Mouse (Mus musculus): Measurements from ENCODE around the gene Wipf3. TPM values are rescaled to one million over a fixed set of nuclear protein-coding genes. Genes with fewer than 3 reads are reported as not detected.

Wipf3 gene
- polyA plus RNA-seq, 1 experiment from 2014 or later = 1.4 TPM

DNA sequence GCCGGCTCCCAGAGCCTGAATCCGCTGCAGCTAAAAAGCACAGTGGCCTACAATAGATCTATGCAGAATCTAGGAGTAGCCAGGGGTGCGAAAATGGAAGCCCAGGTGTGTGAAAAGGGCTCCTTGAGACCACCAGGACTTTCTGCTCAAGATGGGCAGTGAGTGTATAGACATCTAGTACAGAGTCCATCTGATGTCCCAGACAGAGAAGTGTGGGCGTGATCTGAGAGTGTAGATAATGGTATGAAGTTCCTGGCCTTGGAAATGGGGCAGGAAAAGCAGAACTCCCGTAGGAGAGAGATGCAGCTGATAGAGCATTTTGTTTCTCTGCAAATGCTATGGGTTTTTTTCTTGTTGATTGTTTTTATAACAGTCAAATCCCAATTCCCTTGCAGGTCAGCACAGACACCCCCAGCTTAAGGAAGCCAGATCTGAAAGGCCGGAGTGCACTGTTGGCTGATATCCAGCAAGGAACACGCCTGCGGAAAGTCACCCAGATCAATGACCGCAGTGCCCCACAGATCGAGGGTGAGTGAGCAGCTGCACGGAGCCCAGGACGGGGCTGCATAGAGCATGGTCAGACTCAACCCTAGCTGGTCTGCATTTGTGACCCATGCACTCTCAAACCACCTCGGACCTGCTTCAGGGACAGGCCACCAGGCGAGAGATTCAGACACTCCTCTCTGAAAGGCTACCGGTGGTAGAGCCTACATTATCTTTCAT is 52.1 kb downstream of the Wipf3 start:
- Histone ChIP-seq H3K9me3 (0 out of 2 replicates have a peak, but pooled peaks cover 3% of the 10 kb centered on the region), H3K27ac (no peak overlapping the region), H3K4me1 (peaks cover 13% of the 10 kb centered on the region), H3K4me3 (no peak overlapping the region), H3K27me3 (peaks cover 14% of the 10 kb centered on the region), H3K9ac (no peak overlapping the region), H3K36me3 (no peaks in the 10 kb centered on the region), H3K4me2 (replicated peaks) (no peak overlapping the region)
- ATAC-seq (ENCODE audit: insufficient number of reproducible peaks, insufficient read depth, low FRiP score, low TSS enrichment) = no peak
- 81% methylated on average over 15 of the region's 15 CpGs for WGBS

DNA sequence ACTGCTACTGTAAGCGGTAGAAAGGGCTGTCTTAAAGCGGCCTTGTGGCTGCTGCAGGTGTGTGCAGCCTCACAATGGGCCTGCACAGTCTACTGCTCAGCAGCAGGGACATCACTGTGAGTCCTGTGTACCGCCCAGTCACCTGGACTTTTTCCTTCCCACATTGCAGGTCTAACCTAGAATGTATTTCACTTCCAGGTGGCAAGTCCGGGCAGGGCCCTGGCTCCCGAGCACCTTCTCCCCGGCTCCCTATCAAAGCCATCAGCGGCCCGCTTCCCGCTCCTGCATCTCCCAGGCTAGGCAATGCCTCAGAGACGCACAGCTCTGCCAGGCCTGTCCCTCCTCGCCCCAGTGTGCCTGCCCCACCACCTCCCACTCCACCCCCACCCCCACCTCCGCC is 55.6 kb downstream of the Wipf3 start:
- Histone ChIP-seq H3K4me2 (replicated peaks) (peak overlapping the region; percentile 64), H3K9me3 (0 out of 2 replicates have a peak, but pooled peaks cover 3% of the 10 kb centered on the region), H3K9ac (no peak overlapping the region), H3K4me3 (peak overlapping the region; percentile 30), H3K27ac (no peak overlapping the region), H3K4me1 (peaks cover 9% of the 10 kb centered on the region), H3K36me3 (no peaks in the 10 kb centered on the region), H3K27me3 (peaks cover 14% of the 10 kb centered on the region)
- 0 out of 2 replicates have a peak, but pooled peaks have one; percentile 8 for ATAC-seq (ENCODE audit: insufficient number of reproducible peaks, insufficient read depth, low FRiP score, low TSS enrichment)
- 23% methylated on average over 11 of the region's 12 CpGs for WGBS

DNA sequence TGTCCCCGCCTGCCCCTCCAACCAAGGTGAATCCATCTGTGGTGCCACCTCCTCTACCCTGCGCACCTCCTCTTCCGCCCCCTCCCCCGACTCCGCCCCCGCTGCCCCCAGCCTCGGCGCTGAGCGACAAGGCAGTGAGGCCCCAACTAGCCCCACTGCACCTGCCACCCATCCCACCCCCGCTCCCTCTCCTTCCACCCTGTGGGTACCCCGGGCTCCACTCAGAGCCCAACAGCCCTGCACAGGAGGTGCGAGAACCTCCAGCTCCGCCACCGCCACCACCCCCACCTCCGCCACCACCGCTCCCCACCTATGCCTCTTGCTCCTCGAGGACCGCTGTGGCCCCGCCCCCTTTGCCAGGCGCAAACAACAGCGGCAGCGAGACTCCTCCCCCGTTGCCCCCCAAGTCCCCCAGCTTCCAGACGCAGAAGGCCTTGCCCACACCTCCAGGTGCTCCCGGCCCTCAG is 56.1 kb downstream of the Wipf3 start:
- 5% methylated on average over 24 of the region's 25 CpGs for WGBS

DNA sequence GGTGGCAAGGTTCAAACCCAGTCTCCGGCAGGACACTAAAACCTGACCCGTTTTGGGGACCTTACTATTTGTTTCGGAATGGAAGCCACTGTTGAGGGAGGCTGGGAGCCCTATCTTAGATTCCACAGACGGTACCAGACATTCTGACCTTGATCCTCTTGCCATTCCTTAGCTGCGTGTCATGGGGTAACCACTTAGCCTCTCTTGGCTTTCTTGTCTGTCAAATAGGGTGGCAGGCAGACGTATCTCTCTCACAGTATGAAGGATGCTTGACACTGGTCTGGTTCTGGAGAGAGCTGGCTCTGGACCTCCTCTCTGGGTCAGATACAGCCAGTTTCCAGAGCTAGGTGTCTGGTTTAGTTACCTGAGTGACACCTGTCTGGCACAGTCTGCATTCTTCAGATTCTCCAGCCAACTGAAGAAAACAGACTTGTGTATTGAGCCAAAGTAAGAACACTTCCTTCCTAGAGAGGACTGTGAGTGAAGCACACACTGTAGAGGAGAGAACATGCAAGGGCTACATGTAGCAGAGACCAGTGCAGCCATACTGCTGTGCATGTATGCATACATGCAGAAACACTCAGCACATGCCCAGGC is 56.7 kb downstream of the Wipf3 start:
- 39% methylated on average over 6 of the region's 6 CpGs for WGBS
- Histone ChIP-seq H3K9ac (no peak overlapping the region), H3K4me2 (replicated peaks) (peak overlapping the region; percentile 64), H3K4me1 (peaks cover 9% of the 10 kb centered on the region), H3K9me3 (0 out of 2 replicates have a peak, but pooled peaks cover 3% of the 10 kb centered on the region), H3K27ac (no peak overlapping the region), H3K4me3 (peak overlapping the region; percentile 30), H3K36me3 (no peaks in the 10 kb centered on the region), H3K27me3 (peaks cover 14% of the 10 kb centered on the region)
- ATAC-seq (ENCODE audit: insufficient number of reproducible peaks, insufficient read depth, low FRiP score, low TSS enrichment) = no peak

More for the DNA sequence above, 56.1 kb downstream of the Wipf3 start:
- H3K4me3 ChIP-seq = peak overlapping the region; percentile 30
- 0 out of 2 replicates have a peak overlapping the region, but pooled peaks have one; percentile 4 for H3K9ac ChIP-seq
- H3K4me1 ChIP-seq = peaks cover 9% of the 10 kb centered on the region
- H3K4me2 ChIP-seq (replicated peaks) = peak overlapping the region; percentile 64
- peak; percentile 79; the same call in 1 of the 2 replicates for ATAC-seq (ENCODE audit: insufficient number of reproducible peaks, insufficient read depth, low FRiP score, low TSS enrichment)
- 0 out of 2 replicates have a peak, but pooled peaks cover 3% of the 10 kb centered on the region for H3K9me3 ChIP-seq
- peaks cover 14% of the 10 kb centered on the region for H3K27me3 ChIP-seq
- H3K27ac ChIP-seq = no peak overlapping the region
- no peaks in the 10 kb centered on the region for H3K36me3 ChIP-seq

DNA sequence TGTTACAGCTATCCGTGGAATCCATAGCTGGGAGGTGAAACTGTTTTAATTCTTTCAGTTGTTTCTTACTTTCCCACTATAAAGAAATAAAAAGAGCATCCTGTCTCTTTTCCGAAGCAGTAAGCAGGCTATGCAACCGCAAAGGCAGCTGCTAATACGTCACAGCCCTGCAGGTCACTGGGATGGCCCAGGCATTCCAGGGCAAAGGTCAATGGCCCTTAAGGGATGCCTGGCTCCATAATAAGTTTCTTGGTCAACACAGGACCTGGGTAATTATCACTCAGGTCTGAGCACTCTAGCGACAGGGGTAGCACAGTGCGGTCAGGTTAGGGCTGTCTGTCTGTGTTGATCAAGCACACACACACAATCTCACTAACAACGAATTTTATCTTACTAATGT is 61.7 kb downstream of the Wipf3 start:
- 40% methylated on average over 7 of the region's 7 CpGs for WGBS
- peaks cover under 1% of the 10 kb centered on the region; the same call in 1 of the 2 replicates for H3K27me3 ChIP-seq
- H3K9me3 ChIP-seq = no peaks in the 10 kb centered on the region
- ATAC-seq (ENCODE audit: insufficient number of reproducible peaks, insufficient read depth, low FRiP score, low TSS enrichment) = no peak
- H3K4me2 ChIP-seq (replicated peaks) = no peak overlapping the region
- no peaks in the 10 kb centered on the region for H3K36me3 ChIP-seq
- 0 out of 2 replicates have a peak, but pooled peaks cover 6% of the 10 kb centered on the region for H3K4me1 ChIP-seq
- H3K9ac ChIP-seq = no peak overlapping the region
- H3K4me3 ChIP-seq = no peak overlapping the region
- no peak overlapping the region for H3K27ac ChIP-seq

DNA sequence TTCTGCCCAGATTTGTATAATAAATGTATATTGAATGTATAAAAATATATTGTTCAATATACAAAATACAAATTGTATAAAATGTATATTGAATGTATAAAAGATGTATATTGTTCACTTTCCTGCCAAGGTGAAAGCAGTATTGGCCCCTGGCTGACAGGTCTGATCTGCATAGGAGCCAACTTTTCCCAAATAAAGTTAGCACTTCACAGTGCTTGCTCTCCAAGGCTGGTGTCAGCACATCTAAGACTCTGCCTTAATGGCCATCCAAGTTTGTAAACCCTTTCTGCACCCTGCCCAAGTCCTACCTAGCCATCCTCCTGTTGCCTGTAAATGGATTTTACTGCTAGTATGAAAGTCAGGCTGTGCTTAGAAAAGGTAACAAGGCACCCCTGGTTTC is 64.7 kb downstream of the Wipf3 start:
- Histone ChIP-seq H3K4me2 (replicated peaks) (no peak overlapping the region), H3K9ac (no peak overlapping the region), H3K27me3 (no peaks in the 10 kb centered on the region), H3K36me3 (no peaks in the 10 kb centered on the region), H3K4me3 (no peak overlapping the region), H3K9me3 (no peaks in the 10 kb centered on the region), H3K27ac (no peak overlapping the region), H3K4me1 (0 out of 2 replicates have a peak, but pooled peaks cover 6% of the 10 kb centered on the region)
- no peak for ATAC-seq (ENCODE audit: insufficient number of reproducible peaks, insufficient read depth, low FRiP score, low TSS enrichment)

DNA sequence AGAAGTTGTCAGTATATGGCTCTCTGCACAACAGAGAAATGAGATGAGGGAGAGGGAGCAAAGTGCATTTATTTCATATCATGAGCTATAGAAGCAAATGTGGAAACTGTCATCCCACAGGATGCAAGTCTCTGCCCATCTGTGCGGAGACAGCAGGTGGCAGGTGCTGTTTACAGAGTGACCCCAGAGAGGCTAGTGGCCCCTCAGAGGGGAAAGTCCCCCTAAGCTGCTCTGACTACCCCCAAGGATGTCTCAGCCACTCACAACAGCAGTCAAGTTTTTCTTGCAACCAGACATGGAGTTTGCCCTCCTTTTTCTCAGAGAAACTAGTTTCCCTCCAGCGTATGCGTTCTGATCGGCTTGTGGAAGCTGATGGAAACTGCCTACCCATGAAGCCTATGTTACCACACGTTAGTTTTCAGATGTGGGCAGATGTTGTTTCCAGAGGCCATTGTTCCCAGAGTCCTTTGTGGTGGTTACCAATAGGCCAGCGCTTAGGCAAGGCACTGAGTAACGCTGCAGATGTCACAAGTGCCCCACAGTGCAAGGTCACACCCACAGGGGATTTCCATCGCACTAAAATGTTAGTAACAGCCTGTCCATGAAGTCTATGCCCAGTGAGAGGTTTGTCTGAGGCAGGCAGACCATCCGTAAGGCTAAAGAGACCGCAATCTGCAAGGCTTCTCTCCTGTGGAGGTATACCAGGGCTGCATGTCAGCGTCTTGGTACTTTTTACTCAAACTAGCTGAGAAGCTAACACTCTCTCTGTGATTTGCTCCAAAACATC is 65.4 kb downstream of the Wipf3 start:
- Histone ChIP-seq H3K4me2 (replicated peaks) (no peak overlapping the region), H3K27me3 (no peaks in the 10 kb centered on the region), H3K4me1 (0 out of 2 replicates have a peak, but pooled peaks cover 6% of the 10 kb centered on the region), H3K27ac (no peak overlapping the region), H3K9ac (no peak overlapping the region), H3K9me3 (no peaks in the 10 kb centered on the region; the same call in 1 of the 2 replicates), H3K4me3 (no peak overlapping the region), H3K36me3 (no peaks in the 10 kb centered on the region)
- WGBS = 68% methylated on average over 11 of the region's 11 CpGs
- no peak for ATAC-seq (ENCODE audit: insufficient number of reproducible peaks, insufficient read depth, low FRiP score, low TSS enrichment)

DNA sequence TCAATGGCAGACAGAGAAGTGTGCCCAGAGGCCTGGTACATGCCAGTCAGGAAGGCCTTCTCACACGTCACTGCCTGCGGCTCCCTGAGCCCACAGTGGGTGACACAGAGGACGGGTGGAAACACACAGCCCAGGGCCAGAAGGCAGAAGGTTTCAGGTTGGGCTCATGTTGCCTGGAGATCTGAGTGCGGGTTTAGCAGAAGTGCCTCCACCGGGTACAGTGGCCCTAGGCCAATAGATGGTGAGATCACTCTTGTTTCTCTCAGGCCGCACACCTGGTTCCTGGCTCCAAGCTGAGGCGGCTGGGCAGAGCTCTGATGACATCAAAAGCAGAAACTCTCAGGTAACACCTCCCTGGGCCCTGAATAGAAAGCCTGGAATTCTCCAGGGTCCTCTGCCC is 66.8 kb downstream of the Wipf3 start:
- Histone ChIP-seq H3K4me3 (no peak overlapping the region), H3K27me3 (no peaks in the 10 kb centered on the region), H3K4me1 (0 out of 2 replicates have a peak, but pooled peaks cover 6% of the 10 kb centered on the region), H3K36me3 (no peaks in the 10 kb centered on the region), H3K4me2 (replicated peaks) (no peak overlapping the region), H3K9ac (no peak overlapping the region), H3K27ac (no peak overlapping the region), H3K9me3 (no peaks in the 10 kb centered on the region; the same call in 1 of the 2 replicates)
- no peak for ATAC-seq (ENCODE audit: insufficient number of reproducible peaks, insufficient read depth, low FRiP score, low TSS enrichment)
- 72% methylated on average over 7 of the region's 7 CpGs for WGBS

DNA sequence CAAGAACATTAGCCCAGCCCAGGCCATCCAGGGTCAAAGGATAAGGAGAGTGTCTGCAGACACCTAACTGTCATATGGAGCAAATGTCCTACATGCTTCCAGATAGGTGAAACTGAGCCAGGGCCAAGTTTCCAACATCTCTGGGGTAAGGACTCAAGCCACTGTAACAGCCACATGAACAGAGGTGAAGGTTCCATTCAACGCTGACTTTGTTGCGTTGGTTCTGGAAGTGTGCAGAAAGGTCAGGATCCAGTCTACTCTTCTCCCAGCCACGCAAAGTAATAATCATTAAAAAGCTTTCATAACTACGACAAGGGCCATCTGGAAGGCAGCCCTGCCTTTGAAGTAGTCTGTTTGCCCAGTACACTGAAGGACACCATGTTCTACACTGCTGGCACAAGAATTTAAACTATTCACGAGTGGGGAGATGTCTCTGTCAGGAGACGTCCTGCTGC is 73.3 kb downstream of the Wipf3 start:
- H3K27me3 ChIP-seq = no peaks in the 10 kb centered on the region
- ATAC-seq (ENCODE audit: insufficient number of reproducible peaks, insufficient read depth, low FRiP score, low TSS enrichment) = no peak
- H3K36me3 ChIP-seq = no peaks in the 10 kb centered on the region
- no peak overlapping the region for H3K4me2 ChIP-seq (replicated peaks)
- peaks cover 6% of the 10 kb centered on the region; the same call in 1 of the 2 replicates for H3K4me1 ChIP-seq
- H3K9me3 ChIP-seq = no peaks in the 10 kb centered on the region; the same call in 1 of the 2 replicates
- H3K9ac ChIP-seq = no peak overlapping the region
- WGBS = 77% methylated on average over 6 of the region's 6 CpGs
- H3K4me3 ChIP-seq = no peak overlapping the region
- H3K27ac ChIP-seq = no peak overlapping the region

DNA sequence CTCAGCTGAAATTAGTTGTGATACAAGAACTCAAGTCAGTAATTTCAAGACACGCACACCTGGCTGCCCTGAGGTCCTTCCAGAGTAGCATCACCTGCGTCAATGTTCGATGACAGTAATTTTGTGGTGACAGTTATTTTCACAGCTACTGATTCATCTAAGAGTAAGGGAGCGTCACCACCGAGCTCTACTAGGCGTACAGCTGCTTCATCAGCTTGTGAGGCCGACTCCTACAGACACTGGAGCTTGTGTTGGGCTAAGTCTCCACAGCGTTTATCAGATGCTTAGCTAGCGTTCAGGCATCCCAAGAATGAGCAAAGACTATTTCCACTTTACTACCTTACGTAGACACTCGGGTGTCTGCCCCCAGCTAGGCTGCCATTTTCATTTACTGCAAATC is 76.9 kb downstream of the Wipf3 start:
- no peak for ATAC-seq (ENCODE audit: insufficient number of reproducible peaks, insufficient read depth, low FRiP score, low TSS enrichment)
- H3K4me1 ChIP-seq = peaks cover 24% of the 10 kb centered on the region
- H3K36me3 ChIP-seq = no peaks in the 10 kb centered on the region
- no peak overlapping the region for H3K27ac ChIP-seq
- H3K9ac ChIP-seq = no peak overlapping the region
- 85% methylated on average over 11 of the region's 11 CpGs for WGBS
- no peak overlapping the region for H3K4me2 ChIP-seq (replicated peaks)
- H3K4me3 ChIP-seq = no peak overlapping the region
- H3K27me3 ChIP-seq = no peaks in the 10 kb centered on the region
- no peaks in the 10 kb centered on the region for H3K9me3 ChIP-seq

DNA sequence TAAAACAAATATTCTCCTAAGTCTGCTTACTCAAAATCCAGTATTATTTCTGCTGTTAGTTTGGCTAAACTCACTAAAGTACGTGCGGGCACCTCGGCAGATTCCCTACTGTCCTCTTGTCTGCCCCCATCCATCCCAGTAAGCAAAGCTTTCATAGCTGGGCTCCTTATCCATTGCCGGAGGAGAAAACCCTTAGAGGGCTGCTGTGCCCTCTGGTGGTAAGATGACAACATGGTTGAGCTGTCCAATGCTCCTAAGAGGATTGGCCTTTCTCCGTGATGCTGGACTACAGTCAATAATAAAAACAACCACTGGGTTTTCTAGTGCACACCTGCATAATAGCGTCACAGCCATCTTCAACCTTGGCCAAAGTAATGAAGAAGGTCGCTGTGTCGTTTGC is 77.6 kb downstream of the Wipf3 start:
- 41% methylated on average over 8 of the region's 8 CpGs for WGBS
- Histone ChIP-seq H3K4me2 (replicated peaks) (no peak overlapping the region), H3K36me3 (no peaks in the 10 kb centered on the region), H3K4me3 (no peak overlapping the region), H3K9me3 (no peaks in the 10 kb centered on the region), H3K4me1 (peaks cover 24% of the 10 kb centered on the region), H3K27ac (no peak overlapping the region), H3K27me3 (no peaks in the 10 kb centered on the region), H3K9ac (no peak overlapping the region)
- ATAC-seq (ENCODE audit: insufficient number of reproducible peaks, insufficient read depth, low FRiP score, low TSS enrichment) = no peak
